8 mouse cellular contexts compared by ENCODE assay signal in genomic region chr6:13606921-13607620, GRCm38 (mm10). TPM values are rescaled to one million over a fixed set of nuclear protein-coding genes. Genes with fewer than 3 reads are reported as not detected.
DNase-seq lines count a peak whose midpoint lies in the region; ATAC-seq and TF ChIP-seq lines count a peak whose summit lies in the region.

No protein-coding gene starts in this region.

- H3K27ac ChIP-seq in heart, embryonic 10.5 days: peak overlapping the region; percentile 99
- peak overlapping the region; percentile 79 for H3K27ac ChIP-seq in CH12.LX (ENCODE audit: insufficient read depth, low read depth)
- H3K27ac ChIP-seq in forebrain, embryonic 10.5 days: peak overlapping the region; percentile 99
- H3K27ac ChIP-seq in liver, embryonic 13.5 days: peak overlapping the region; percentile 87

- H3K4me3 ChIP-seq in heart, embryonic 10.5 days: peak overlapping the region; percentile 79
- peak overlapping the region; percentile 70 to 91 (median 79) for H3K4me3 ChIP-seq in CH12.LX (replicated peaks in 1 of 3; ENCODE audit: low read depth in 2 of 3, low read length in 2 of 3, poor library complexity in 1 of 3)
- peak overlapping the region; percentile 80 for H3K4me3 ChIP-seq in forebrain, embryonic 10.5 days
- peak overlapping the region; percentile 77 for H3K4me3 ChIP-seq in liver, embryonic 13.5 days (replicated peaks)

- dilution Hi-C loops in CH12.LX (cut with MboI; ENCODE audit: extremely low pct_ligation_motif_present, extremely low pct_unique_long_range_greater_than_20kb, low sequenced_read_pairs): no loop called here

- no peak for TF ChIP-seq CTCF in CH12.LX (conservative IDR thresholded peaks at IDR 0.05 in 1 of 2, IDR thresholded peaks at IDR 0.05 in 1 of 2; ENCODE audit: low read depth in 2 of 2, low read length in 2 of 2)

- H3K9me3 ChIP-seq in heart, embryonic 10.5 days: no peaks in the 10 kb centered on the region
- H3K9me3 ChIP-seq in CH12.LX (replicated peaks; ENCODE audit: low read length): no peaks in the 10 kb centered on the region
- H3K9me3 ChIP-seq in forebrain, embryonic 10.5 days: no peaks in the 10 kb centered on the region
- H3K9me3 ChIP-seq in liver, embryonic 13.5 days (replicated peaks): no peaks in the 10 kb centered on the region

- no peak; the same call in 1 of the 2 replicates for TF ChIP-seq EP300 in CH12.LX (IDR thresholded peaks at IDR 0.05; ENCODE audit: low read length)

- H3K4me1 ChIP-seq in heart, embryonic 10.5 days: peaks cover 15% of the 10 kb centered on the region
- peaks cover 8 to 67% of the 10 kb centered on the region in 2 experiments for H3K4me1 ChIP-seq in CH12.LX (ENCODE audit: control insufficient read depth in 1 of 2, insufficient read depth in 2 of 2)
- H3K4me1 ChIP-seq in forebrain, embryonic 10.5 days: peaks cover 17% of the 10 kb centered on the region
- H3K4me1 ChIP-seq in liver, embryonic 13.5 days (replicated peaks): peaks cover 32% of the 10 kb centered on the region

- ATAC-seq in liver, embryonic 13.5 days (ENCODE audit: low read depth): peak; percentile 8; the same call in 1 of the 2 replicates

- no peak for TF ChIP-seq POLR2A in CH12.LX (IDR thresholded peaks at IDR 0.05; ENCODE audit: low read depth, low read length)

- no peak for DNase-seq in heart, embryonic 10.5 days (ENCODE audit: low spot score)
- DNase-seq in heart, adult 9 months (ENCODE audit: low spot score in 2 of 2): no peak
- no peak for DNase-seq in CH12.LX (ENCODE audit: extremely low read depth)
- no peak for DNase-seq in forebrain, embryonic 10.5 days (ENCODE audit: extremely low spot score, low spot score)
- no peak for DNase-seq in liver, embryonic 13.5 days
- DNase-seq in urinary bladder, adult 18-20 months (ENCODE audit: low spot score in 2 of 2): no peak
- DNase-seq in layer of hippocampus, postnatal 14 days (ENCODE audit: low spot score in 2 of 2): no peak
- no peak for DNase-seq in right cerebral cortex, postnatal 10 days (ENCODE audit: low spot score in 2 of 2)

- peak overlapping the region; percentile 65 for H3K9ac ChIP-seq in CH12.LX (ENCODE audit: insufficient read depth, low read depth)
- H3K9ac ChIP-seq in liver, embryonic 13.5 days: peak overlapping the region; percentile 91

- H3K79me2 ChIP-seq in CH12.LX (replicated peaks; ENCODE audit: control insufficient read depth, extremely low read depth, insufficient read depth, poor library complexity, severe bottlenecking): peaks cover 42% of the 10 kb centered on the region

- in situ Hi-C loops in CH12.LX (cut with MboI; ENCODE audit: low pct_ligation_motif_present, low pct_unique_long_range_greater_than_20kb, low sequenced_read_pairs): no loop called here

- H3K4me2 ChIP-seq in CH12.LX (ENCODE audit: insufficient read depth, low read depth, poor library complexity, severe bottlenecking): peak overlapping the region; percentile 98
- H3K4me2 ChIP-seq in liver, embryonic 13.5 days: peak overlapping the region; percentile 78

- H3K27me3 ChIP-seq in heart, embryonic 10.5 days (ENCODE audit: insufficient read depth, poor library complexity, severe bottlenecking): no peaks in the 10 kb centered on the region
- no peaks in the 10 kb centered on the region for H3K27me3 ChIP-seq in CH12.LX (replicated peaks)
- H3K27me3 ChIP-seq in forebrain, embryonic 10.5 days (ENCODE audit: poor library complexity, severe bottlenecking): no peaks in the 10 kb centered on the region
- no peaks in the 10 kb centered on the region for H3K27me3 ChIP-seq in liver, embryonic 13.5 days

- peaks cover 13% of the 10 kb centered on the region; the same call in 1 of the 2 replicates for H3K36me3 ChIP-seq in heart, embryonic 10.5 days
- H3K36me3 ChIP-seq in CH12.LX (replicated peaks in 1 of 2; ENCODE audit: control insufficient read depth in 1 of 2, insufficient read depth in 1 of 2, low read length in 1 of 2): peaks cover 5 to 9% of the 10 kb centered on the region in 2 experiments
- peaks cover 13% of the 10 kb centered on the region for H3K36me3 ChIP-seq in forebrain, embryonic 10.5 days (replicated peaks)
- peaks cover 11% of the 10 kb centered on the region for H3K36me3 ChIP-seq in liver, embryonic 13.5 days

- 14% methylated on average over 15 of the region's 15 CpGs for WGBS in heart, embryonic 10.5 days
- 20% methylated on average over 15 of the region's 15 CpGs for WGBS in forebrain, embryonic 10.5 days
- 14% methylated on average over 15 of the region's 15 CpGs for WGBS in liver, embryonic 13.5 days (ENCODE audit: insufficient replicate concordance)

- TF ChIP-seq RAD21 in CH12.LX (IDR thresholded peaks at IDR 0.05; ENCODE audit: low read depth, low read length): no peak

TF ChIP-seq in CH12.LX, 34 proteins besides CTCF, POLR2A, EP300 and RAD21:
- no peak for TF ChIP-seq MAFK (IDR thresholded peaks at IDR 0.05; ENCODE audit: insufficient replicate concordance, low read length)
- no peak for TF ChIP-seq ZMIZ1 (IDR thresholded peaks at IDR 0.05; ENCODE audit: low read depth, low read length)
- no peak for TF ChIP-seq IRF4 (IDR thresholded peaks at IDR 0.05; ENCODE audit: low read depth, low read length)
- 0 out of 2 replicates have a peak, but pooled peaks have one; percentile 0 for TF ChIP-seq MXI1 (IDR thresholded peaks at IDR 0.05; ENCODE audit: low read depth, low read length)
- 0 out of 2 replicates have a peak, but pooled peaks have one; percentile 4 for TF ChIP-seq MAZ (IDR thresholded peaks at IDR 0.05; ENCODE audit: low read depth, low read length)
- no peak for TF ChIP-seq ZKSCAN1 (IDR thresholded peaks at IDR 0.05; ENCODE audit: borderline replicate concordance, low read depth, low read length)

RNA-seq across cellular contexts. Expression of gene Tmem168, which starts 0.8 kb away (rescaled TPM):
- polyA plus RNA-seq in heart, embryonic 10.5 days (2016; fragmentation: Nextera tagmentation; extraction: Ambion mirVana): 29.1 and 32.9 TPM in 2 replicates
- total RNA-seq in CH12.LX (2012; rRNA removed): 35.5 and 36.6 TPM in 2 replicates
- total RNA-seq in CH12.LX (2014; rRNA removed): 57.4 and 59.9 TPM in 2 replicates
- polyA plus RNA-seq in CH12.LX (2012; ENCODE audit: insufficient read length, low read depth): 27.9 and 30.0 TPM in 2 replicates
- 28.8 and 30.8 TPM in 2 replicates for polyA plus RNA-seq in forebrain, embryonic 10.5 days (2016; fragmentation: Nextera tagmentation; extraction: Ambion mirVana)
- polyA plus RNA-seq in liver, embryonic 13.5 days (2015; fragmentation: Nextera tagmentation; extraction: Ambion mirVana): 13.6 and 17.1 TPM in 2 replicates
- total RNA-seq in layer of hippocampus, postnatal 14 days (2021): 10 to 100 TPM; 15.3 to 15.8 TPM
